Mouse (Mus musculus): ENCODE measurements at regions not wholly inside any gene's neighbourhood (a gene's known extent, or its start where the extent isn't known, plus 50 kb on each side); places are given as distances from the start of the nearest gene placed in this dataset.
"Not testable (repeated sequence)": the region's sequence is repeated elsewhere in the genome, so short reads cannot be mapped to it uniquely, and the experiment has no call there.

- DNase-seq (ENCODE audit: low read depth, low spot score) = not testable (repeated sequence)
These were observed 139.5 kb downstream of the Slc6a15 start for GRCm38 (mm10) chr10:103507051-103507450.

DNA sequence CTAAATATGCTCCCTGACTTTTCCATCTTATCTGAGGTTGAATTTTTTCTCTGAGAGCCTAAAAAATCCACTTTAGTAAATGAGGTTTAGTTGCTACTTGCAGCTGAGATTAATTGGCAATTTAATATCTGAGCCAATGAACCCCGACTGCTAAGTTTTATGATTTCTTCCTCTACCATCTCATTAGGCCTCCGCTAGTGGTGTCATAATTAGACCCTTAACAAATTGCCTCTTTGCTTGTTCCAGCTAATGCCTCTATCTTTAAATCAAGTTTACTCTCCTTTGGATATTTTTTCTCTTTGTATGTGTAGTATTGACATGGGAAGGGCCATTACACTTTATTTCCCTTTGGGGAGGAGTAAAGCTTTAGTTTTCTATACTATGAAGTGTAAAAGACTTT is 176.9 kb downstream of the Slc6a15 start:
- peak; percentile 4 for DNase-seq (ENCODE audit: low read depth, low spot score)

DNA sequence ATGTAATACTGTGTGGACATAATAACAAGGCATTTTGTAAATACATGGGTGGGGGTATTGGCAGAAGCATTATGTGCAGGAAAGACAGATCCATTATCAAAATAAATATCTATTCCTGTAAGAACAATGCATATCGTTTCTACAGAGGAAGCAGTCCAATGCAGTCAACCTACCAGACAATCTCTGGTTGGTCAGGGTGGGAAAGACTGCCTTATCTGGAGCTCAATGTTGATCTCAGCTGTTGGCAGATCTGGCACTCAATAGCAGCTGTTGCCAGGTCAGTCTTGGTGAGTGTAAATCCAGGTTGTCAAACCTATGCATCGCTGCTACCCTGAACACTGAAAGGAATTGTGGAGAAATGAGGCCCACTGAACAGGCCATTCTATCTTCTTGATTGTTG is 181.9 kb downstream of the Slc6a15 start:
- no peak for DNase-seq (ENCODE audit: low read depth, low spot score)

DNA sequence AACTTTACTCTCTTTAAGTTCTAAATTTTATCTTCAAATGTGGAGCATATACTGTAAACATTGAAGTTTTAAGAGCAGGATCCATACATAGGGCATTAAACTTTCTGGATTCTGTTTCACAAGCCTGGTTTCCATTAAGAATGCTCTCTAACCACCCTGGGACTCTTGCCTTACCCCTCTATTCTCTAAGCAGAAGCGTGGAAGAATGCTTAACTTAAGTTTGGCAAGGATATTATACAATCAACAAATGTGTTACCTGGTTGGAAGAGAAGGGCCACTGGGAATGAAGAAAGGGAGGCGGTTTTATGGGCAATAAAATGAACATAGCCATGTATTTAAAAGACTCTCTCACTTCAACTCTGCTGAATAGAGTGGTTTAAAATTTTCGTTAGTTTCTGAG is 217.5 kb downstream of the Slc6a15 start:
- no peak for DNase-seq (ENCODE audit: low read depth, low spot score)

DNA sequence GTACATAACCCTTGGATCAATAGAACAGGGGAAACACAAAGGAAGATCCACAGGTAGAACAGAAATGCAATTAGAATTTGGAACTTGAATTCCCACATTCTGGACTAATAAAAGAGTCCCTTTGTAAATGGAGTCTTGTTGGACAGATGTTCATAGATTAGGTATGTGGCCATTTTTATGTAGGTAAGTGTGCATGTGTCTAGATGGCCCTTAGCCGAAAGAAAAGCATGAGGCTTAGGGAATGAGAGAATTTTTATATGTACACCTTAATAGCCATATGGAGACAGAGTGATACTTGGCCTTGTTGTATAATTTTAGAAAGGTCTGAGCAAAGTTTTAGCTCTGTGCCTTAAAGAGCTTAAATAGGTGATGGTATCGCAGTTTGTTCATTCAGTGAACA is 217.9 kb downstream of the Slc6a15 start:
- DNase-seq (ENCODE audit: low read depth, low spot score) = no peak

DNA sequence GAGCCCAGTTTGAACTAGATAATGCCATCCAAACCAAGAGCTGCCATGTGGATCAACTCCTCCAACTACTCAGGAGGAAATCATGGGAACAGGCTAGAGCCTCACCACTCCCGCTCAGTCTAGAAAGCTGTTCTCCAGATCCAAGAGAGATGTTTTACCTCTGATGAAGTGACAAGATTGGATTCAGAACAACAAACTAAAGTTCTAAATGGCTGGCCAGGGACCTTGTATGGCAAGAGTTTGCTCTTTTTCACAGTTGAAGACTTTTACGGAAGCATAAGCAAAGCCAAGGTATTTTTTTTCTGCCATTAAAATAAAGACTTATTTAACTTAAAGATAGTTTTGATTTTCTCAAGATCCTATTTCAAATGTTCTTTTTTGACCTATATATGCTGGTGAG is 224.4 kb downstream of the Slc6a15 start:
- DNase-seq (ENCODE audit: low read depth, low spot score) = no peak

- no peak for DNase-seq (ENCODE audit: low read depth, low spot score)
These were observed 273.6 kb downstream of the Slc6a15 start for GRCm38 (mm10) chr10:103641162-103641561.

DNA sequence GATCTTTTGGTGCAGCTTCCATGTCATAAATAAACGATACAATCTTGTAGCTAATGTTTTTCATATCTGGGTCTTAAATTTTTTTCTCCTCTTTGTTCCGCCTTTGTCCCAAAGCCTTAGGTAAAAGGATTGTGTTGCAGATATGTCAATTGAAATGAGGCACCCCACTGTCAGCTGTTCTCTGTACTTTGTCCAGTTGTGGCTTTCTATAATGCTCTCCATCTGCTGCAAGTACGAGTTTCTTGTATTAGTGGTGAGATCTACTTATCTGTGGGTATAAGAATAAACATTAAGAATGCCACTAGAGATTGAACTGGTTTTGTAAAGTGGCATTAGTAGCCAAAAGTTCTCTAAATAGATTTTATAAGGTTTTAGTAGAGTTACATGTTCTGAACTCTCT is 282.3 kb downstream of the Slc6a15 start:
- no peak for DNase-seq (ENCODE audit: low read depth, low spot score)

DNA sequence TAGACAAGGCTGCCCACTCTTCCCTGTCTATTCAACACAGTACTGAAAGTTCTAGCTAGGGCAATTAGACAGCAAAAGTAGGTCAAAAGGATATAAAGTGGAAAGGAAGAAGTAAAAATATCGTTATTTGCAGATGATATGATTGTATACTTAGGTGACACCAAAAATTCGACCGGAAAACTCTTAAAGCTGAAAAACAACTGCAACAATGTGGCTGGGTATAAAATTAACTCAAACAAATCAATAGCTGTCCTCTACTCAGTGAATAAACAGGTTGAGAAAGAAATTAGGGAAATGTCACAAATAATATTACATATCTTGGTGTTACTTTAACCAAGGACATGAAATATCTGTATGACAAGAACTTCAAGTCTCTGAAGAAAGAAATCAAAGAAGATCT is 305.5 kb downstream of the Slc6a15 start:
- no peak for DNase-seq (ENCODE audit: low read depth, low spot score)

DNA sequence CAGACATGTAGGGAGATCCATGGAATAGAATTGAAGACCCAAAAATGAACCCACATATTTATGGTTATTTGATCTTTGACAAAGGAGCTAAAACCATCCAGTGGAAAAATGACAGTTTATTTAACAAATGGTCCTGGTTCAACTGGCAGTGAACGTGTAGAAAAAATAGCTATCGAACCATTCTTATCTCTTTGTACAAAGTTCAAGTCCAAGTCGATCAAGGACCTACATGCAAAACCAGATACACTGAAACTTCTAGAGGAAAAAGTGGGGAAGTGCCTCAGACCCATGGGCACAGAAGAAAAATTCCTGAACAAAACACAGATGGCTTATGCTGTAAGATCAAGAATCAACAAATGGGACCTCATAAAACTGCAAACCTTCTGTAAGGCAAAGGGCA is 306.2 kb downstream of the Slc6a15 start:
- DNase-seq (ENCODE audit: low read depth, low spot score) = no peak

DNA sequence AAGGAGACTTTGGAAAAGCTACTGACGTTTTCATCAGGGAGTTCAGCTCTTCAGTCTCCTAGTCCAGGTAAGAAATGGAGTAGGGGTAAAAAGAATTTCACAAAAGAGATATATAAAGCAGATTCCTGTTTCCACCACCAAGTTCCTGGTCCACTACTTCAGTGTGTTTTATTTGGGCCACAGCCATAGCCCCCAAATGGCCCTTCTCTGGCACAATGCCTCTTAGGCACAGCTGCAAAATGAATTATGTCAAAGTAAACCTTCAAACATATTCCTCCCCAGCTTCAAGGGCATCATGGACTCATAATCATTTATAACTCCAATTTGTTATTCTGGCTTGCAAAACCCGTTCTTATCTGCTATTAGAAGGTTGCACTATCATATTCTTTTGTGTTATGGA is 325.1 kb downstream of the Slc6a15 start:
- DNase-seq (ENCODE audit: low read depth, low spot score) = no peak

- no peak for DNase-seq (ENCODE audit: low read depth, low spot score)
These were observed 347.6 kb downstream of the Slc6a15 start for GRCm38 (mm10) chr10:103715080-103715725.

- DNase-seq (ENCODE audit: low read depth, low spot score) = no peak
These were observed 351.5 kb downstream of the Slc6a15 start for GRCm38 (mm10) chr10:103718998-103719662.

DNA sequence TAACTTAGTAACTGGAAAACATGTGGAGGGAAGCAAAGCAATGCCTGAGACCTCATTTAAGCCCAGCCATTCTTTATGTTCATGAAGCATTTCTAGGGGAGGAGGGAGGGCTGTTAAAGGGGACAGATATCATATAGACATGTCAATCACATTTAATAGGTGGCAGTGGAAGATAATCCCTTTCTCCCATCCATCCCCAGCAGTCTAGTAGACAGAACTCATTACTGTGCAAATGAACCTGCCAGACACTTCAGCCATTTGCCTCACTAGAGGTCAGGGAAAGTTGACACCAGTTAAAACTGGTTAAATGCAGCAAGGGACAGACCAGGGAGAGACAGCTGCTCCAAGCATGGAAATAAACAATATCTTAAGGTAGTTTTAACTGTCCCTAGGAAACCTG is 359.1 kb downstream of the Slc6a15 start:
- DNase-seq (ENCODE audit: low read depth, low spot score) = peak; percentile 23

DNA sequence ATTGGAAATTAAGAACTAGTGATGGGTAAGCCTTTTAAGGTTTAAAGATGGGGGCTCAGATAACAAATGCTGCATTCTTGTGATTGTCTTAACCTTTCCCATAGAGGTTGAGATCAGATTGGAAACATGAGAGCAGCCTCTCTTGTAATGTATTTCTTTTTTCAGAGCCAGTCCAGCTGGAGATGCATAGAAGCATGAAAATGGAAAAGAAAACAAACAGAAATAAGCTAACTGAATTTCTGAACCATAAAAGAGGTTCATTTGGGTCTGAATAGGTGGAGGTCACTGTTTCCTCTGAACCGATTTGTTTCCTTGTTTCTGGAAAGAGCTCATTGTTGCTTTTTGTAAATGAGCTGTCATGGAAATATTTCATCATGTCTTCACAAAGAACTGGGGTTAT is 363.9 kb downstream of the Slc6a15 start:
- DNase-seq (ENCODE audit: low read depth, low spot score) = no peak

- DNase-seq (ENCODE audit: low read depth, low spot score) = no peak
These were observed 364.4 kb downstream of the Slc6a15 start for GRCm38 (mm10) chr10:103731981-103732380.

DNA sequence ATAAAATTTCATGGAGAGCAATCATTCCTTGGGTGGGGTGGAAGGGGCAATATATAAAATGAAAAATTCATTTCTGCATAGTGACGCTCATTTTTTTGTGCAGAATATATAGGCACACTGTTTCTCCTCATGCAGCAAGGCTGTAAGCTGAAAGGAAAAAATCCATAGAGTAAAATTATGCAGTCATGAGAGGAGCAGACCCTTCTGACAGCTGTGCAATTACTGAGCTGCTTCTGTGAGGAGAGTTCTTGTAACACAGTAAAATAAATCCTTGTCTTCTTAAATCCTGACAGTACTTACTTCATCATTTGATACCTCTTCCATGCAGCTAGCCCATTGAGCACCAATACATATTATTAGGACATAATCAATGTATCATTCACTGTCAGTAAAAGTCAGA is 362.7 kb upstream of the Gm21293 start:
- DNase-seq (ENCODE audit: low read depth, low spot score) = no peak

GRCm38 (mm10) chr10:103784920-103785319 is 357.9 kb upstream of the Gm21293 start:
- DNase-seq (ENCODE audit: low read depth, low spot score) = no peak

DNA sequence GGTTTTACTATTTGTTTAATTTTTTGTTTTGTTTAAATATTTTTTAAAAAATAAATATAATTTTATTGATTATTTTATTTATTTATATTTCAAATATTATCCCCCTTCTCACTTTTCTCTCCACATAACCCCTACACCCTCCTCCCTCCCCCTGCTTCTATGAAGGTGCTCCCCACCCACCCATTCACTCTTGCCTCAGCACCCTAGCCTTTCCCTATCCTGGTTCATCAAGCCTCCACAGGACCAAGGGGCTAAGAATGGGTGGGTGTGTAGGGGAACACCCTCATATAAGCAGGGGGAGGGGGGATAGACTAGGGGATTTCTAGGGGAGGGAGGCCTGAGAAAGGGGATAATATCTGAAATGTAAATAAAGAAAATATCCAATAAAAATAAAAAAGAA is 313.7 kb upstream of the Gm21293 start:
- DNase-seq (ENCODE audit: low read depth, low spot score) = no peak

- no peak for DNase-seq (ENCODE audit: low read depth, low spot score)
These were observed 310.7 kb upstream of the Gm21293 start for GRCm38 (mm10) chr10:103832063-103832462.

DNA sequence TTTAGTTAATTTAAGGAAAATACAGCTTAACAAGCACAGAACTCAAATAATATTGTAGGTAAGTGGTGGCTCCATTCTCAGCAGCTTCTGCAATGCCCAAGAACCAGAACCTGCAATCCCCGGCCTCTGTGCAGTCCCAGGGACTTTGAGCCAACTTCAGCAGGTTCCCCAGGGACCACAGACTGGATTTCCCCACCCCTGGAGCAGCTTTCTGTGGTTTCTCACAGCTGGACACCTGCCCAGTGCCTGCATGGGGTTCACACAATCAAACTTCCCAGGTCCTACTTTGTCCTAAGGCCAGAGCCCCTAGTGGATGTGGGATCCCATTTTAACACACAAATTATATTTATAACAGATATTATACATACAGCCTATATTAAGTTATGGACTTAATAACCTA is 287.6 kb upstream of the Gm21293 start:
- DNase-seq (ENCODE audit: low read depth, low spot score) = no peak

DNA sequence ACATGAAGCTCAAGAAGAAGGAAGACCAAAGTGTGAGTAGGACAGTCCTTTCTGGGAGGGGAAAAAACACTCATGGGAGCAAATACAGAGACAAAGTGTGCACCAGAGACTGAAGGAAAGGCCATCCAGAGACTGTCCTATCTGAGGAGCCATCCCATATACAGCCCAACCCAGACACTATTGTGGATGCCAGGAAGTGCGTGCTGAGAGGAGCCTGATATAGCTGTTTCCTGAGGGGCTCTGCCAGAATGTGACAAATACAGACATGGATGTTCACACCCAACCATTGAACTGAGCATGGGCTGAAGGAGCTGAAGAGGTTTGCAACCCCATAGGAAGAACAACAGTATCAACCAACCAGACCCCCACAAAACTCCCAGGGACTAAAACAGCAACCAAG is 281.9 kb upstream of the Gm21293 start:
- DNase-seq (ENCODE audit: low read depth, low spot score) = no peak

GRCm38 (mm10) chr10:103862120-103862519 is 280.7 kb upstream of the Gm21293 start:
- DNase-seq (ENCODE audit: low read depth, low spot score) = no peak

DNA sequence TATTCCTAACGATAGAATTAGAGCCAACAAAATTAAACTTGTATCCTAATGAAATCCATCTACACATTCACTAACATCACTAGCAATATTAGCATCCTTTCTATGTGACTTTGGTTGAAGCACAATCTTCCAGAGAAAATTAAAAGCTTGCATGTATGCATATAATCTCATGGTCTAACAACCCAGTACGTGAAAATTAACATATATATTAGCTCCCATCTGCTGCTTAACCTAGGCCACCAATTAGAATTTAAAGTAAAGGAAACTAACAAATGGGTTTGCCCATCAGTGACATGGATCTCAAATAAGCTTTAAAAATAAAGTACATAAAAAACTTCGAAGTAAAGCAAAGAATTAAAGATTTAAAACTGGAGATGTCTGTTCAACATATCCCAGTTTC is 278.9 kb upstream of the Gm21293 start:
- DNase-seq (ENCODE audit: low read depth, low spot score) = no peak
